Mouse (Mus musculus) macrophage (primary cell): ENCODE measurements around the gene Dlg2. TPM values are rescaled to one million over a fixed set of nuclear protein-coding genes. Genes with fewer than 3 reads are reported as not detected.
A peak's percentile ranks its signal among the peaks of the same experiment; 100 is the strongest.

Experiments used
- H3K27ac ChIP-seq: fragments of 350-480 bp; formaldehyde crosslinking; 2 replicates; pipeline ENCODE4 v1.9.0; 2021
- H3K36me3 ChIP-seq: fragments of 350-480 bp; formaldehyde crosslinking; 2 replicates; pipeline ENCODE4 v1.9.0; 2021; ENCODE audit errors: inconsistent target
- H3K4me3 ChIP-seq: fragments of 350-480 bp; formaldehyde crosslinking; 2 replicates; pipeline ENCODE4 v1.9.0; 2021; ENCODE audit errors: inconsistent target
- H3K79me2 ChIP-seq: fragments of 350-480 bp; formaldehyde crosslinking; 2 replicates; pipeline ENCODE4 v1.9.0; 2021; ENCODE audit errors: inconsistent target
- WGBS: methylation state at CpG from one replicate; pipeline ENCODE4 v1.1.7; 2026; ENCODE audit warnings: inconsistent platforms; ENCODE audit not compliant: missing documents; 5-methylcytosine and 5-hydroxymethylcytosine counted together
- polyA plus RNA-seq: library from polyadenylated mRNA; stranded (reverse); fragments of 250-400 nt; gene quantifications from 3 replicates; pipeline ENCODE4 v1.2.4, GENCODE M21; 2018; ENCODE audit warnings: inconsistent platforms

Dlg2 gene
- polyA plus RNA-seq, 1 experiment from 2014 or later = 0.13 TPM

DNA sequence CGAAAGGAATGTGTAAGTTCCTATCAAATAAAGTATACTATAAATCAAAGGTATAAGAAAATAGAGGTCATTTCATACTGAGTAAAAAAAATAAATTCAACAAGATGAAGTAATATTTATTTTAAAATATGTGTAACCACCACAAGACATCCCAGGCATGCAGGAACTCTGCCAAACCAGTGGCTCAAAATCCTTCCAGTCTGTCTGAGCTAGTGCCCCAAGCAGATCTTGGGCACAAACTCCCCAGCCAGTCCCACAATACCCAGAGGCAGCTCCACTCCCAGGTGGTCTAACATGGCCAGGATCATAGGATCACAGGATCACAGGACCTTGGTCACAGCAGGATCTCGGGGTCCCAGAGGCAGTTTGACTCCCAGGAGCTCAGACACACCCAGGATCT lies 1977.7 kb downstream of the Dlg2 start:
- Histone ChIP-seq H3K27ac (no peak overlapping the region), H3K36me3 (no peaks in the 10 kb centered on the region), H3K4me3 (no peak overlapping the region), H3K79me2 (no peaks in the 10 kb centered on the region)
- WGBS = 82% methylated on average over 2 of the region's 2 CpGs

DNA sequence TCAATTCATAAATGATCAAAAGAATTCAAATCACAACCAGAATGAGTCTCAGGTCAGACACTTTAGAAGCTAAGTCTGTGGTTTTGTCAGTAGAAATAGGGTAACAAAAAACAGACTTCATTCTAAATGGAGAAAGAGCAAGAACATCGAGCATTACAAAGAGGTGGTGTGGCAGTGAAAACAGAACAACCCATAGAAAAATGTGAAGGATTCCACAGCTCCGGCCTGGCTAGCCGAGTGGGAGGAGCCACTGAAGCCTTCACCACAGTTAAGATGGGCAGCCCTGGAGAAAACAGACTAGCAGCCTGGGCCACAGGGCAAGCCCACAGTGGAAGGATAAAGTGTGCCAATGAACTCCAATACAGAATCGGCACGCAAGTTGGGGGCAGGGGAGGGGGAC lies 1979.5 kb downstream of the Dlg2 start:
- H3K36me3 ChIP-seq = no peaks in the 10 kb centered on the region
- no peak overlapping the region for H3K27ac ChIP-seq
- 90% methylated on average over 5 of the region's 5 CpGs for WGBS
- no peak overlapping the region for H3K4me3 ChIP-seq
- no peaks in the 10 kb centered on the region for H3K79me2 ChIP-seq

DNA sequence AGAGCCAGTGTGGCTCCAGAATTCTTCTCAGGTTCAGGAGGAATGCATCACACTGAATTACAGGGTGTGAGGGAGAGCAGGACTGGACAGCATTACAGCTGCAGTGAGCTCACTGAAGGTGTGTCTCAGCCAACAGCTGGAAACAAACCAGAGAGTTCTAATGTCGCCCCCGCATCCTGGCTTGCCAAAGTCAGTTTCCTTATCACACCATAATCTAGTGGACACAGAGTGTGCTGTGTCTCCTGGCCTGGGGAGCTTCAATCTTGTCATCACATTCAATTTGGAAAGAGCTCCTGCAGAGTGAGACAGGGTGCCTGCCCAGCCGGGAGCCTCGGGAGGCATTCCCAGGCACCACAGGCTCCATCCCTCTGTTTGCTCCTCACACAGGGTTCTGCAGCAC lies 1981.3 kb downstream of the Dlg2 start:
- no peak overlapping the region for H3K27ac ChIP-seq
- H3K79me2 ChIP-seq = no peaks in the 10 kb centered on the region
- H3K36me3 ChIP-seq = no peaks in the 10 kb centered on the region
- WGBS = 67% methylated on average over 4 of the region's 4 CpGs
- no peak overlapping the region for H3K4me3 ChIP-seq

DNA sequence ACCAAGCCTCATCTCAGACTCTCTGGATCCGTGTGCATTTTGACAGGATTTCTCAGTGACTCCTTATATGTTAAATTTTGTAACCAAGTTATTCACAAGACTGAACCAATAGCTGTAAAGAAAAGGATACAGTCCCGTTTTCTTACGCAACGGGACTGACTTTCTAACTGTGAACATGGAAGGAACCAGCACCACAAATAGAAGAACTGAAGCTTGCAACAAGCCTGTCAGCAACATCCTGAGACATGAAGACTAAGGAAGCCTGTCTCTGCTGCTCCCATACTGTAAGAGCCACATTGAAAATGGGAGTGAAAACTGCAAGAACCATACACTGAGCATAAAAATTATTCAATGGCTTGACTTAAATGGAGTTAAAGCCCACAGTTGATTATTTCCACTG lies 1981.8 kb downstream of the Dlg2 start:
- WGBS = 5% methylated on average over 4 of the region's 4 CpGs
- no peaks in the 10 kb centered on the region for H3K79me2 ChIP-seq

DNA sequence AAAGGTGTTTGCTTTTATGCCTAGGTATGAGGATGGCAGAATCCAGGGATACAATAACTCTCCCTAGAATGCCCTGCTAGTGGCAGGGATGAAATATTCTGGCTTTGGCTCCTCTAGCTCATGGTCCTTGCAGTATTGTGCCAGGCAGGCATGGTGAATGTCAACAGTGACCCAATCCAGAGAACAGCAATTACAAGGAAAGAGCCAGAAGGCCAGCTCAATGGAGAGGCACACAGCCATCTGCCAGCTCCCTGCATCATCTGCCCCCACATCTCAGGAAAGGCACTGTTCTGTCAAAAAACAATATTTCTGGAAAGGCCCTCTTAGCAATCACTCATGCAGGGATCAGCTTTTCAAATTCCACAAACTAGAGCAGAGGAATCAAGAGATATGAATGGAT lies 1984.1 kb downstream of the Dlg2 start:
- no peaks in the 10 kb centered on the region for H3K79me2 ChIP-seq
- no peaks in the 10 kb centered on the region for H3K36me3 ChIP-seq
- H3K4me3 ChIP-seq = no peak overlapping the region
- H3K27ac ChIP-seq = no peak overlapping the region

More for the DNA sequence above, 1981.8 kb downstream of the Dlg2 start:
- H3K4me3 ChIP-seq = no peak overlapping the region
- no peak overlapping the region for H3K27ac ChIP-seq
- no peaks in the 10 kb centered on the region for H3K36me3 ChIP-seq

DNA sequence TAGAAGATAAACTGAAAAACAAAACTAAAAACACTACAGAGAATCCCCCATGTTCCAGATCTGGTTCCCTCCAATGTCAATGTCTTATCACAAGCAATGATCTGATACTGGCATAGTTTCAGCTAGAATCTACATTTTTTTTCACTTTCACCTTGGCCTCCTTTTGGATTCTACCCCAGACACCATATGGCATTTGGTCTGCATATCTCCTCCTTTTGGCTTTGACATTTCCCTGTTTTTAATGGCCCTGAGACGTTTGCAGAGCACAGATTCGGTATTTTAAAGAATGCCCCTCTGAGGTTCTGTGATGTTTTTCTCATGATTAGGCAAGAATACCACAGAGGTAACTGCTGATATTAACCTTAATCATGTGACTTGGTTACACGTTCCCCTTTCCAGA lies 1984.8 kb downstream of the Dlg2 start:
- Histone ChIP-seq H3K36me3 (no peaks in the 10 kb centered on the region), H3K4me3 (no peak overlapping the region), H3K27ac (no peak overlapping the region), H3K79me2 (no peaks in the 10 kb centered on the region)
- WGBS = 56% methylated on average over 3 of the region's 3 CpGs

DNA sequence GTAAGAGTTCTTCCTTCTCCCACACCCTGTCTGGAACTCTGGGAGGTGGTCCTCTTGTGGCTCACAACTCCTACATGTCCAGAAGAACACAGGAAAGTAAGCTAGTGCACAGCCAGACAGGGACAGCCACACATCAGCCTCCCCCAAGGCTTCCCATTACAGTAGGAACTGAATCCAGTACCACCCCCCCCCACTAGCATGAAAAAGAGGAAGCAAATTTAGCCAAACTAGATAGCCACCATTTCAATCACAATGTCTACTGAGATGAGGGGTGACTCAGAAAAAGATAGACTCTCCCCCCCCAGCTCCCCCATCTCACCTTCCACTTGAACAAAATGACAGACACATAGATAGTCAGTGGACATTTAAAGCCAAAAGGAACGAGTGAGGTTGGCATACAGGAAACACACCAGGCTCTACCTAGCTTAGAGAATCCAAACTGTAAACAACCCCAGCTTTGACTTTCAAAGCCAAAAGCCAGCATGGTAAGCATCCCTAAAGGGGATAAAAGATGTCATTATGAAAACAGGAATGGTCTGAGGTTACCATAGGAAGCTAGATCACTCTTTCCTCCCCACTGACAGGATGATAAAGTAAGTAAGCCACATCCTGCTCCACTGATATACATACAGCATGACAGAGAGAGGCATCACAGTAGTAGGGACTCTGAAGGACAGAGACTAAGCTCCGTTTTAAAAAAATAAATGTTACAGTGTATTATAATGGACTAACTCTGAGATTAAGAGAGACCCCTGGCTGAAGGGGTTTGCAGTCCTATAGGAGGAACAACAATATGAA lies 1986.8 kb downstream of the Dlg2 start:
- Histone ChIP-seq H3K36me3 (no peaks in the 10 kb centered on the region), H3K4me3 (no peak overlapping the region), H3K27ac (0 out of 2 replicates have a peak overlapping the region, but pooled peaks have one; percentile 7), H3K79me2 (no peaks in the 10 kb centered on the region)
- WGBS = 12% methylated on average over 2 of the region's 2 CpGs

DNA sequence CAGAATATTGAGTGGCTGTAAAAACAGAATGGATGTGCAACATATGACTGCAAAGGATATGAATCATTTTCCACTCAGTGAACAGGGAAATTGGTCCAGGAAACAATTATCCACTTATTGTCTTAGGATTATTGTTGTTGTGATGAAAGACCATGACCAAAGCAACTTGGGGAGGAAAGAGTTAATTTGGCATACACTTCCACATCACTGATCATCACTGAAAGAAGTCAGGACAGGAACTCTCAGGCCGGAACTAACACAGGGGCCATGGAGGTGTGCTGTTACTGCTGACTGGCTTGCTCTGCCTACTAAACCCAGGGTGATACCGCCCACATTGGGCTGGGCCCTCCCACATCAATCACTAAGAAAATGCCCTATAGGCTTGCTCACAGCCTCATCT lies 1987.8 kb downstream of the Dlg2 start:
- 91% methylated on average over 2 of the region's 2 CpGs for WGBS
- H3K36me3 ChIP-seq = no peaks in the 10 kb centered on the region
- no peak overlapping the region for H3K4me3 ChIP-seq
- H3K27ac ChIP-seq = peak overlapping the region; percentile 7; the same call in 1 of the 2 replicates
- no peaks in the 10 kb centered on the region for H3K79me2 ChIP-seq

DNA sequence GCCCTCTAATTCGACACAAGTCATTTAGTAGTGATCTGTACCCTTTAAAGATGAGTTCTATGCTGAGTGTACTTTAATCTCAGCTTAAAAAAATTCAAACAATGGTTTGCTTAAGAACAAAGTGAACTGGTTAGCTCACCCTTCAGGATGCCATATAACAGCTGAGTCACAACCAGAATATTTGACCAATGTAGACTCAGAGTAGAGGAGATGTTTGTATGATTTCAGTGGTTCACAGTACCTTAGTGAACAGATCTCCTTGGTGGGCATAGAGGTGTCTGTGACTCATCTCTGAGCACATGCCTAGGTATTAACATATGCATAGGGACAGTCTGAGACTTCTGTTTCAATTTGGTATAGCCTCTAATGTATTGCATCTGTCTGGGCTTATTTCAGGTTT lies 2002.7 kb downstream of the Dlg2 start:
- no peaks in the 10 kb centered on the region for H3K79me2 ChIP-seq
- no peak overlapping the region for H3K4me3 ChIP-seq
- H3K36me3 ChIP-seq = no peaks in the 10 kb centered on the region
- H3K27ac ChIP-seq = no peak overlapping the region
- WGBS = 82% methylated on average over 1 of the region's 1 CpGs

DNA sequence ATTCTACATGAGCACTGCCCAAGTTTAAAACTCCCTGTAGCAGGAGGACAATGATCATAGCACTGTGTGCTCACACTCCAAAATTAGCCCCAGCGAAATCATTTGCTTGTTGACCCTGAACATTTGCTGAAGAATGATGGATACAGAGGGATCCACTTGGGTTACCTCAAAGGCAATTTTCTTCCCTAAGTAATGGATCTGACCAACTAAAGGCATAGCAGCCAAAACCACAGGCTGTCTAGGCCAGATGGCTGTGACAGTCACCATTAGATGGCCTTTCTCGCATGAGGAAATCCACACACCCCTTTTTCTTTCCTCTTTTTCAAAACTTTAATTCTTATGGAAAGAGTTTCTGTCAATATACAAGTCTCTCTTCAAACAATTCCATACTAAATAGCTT lies 2003.3 kb downstream of the Dlg2 start:
- 69% methylated on average over 2 of the region's 2 CpGs for WGBS
- no peak overlapping the region for H3K4me3 ChIP-seq
- no peaks in the 10 kb centered on the region for H3K79me2 ChIP-seq
- H3K36me3 ChIP-seq = no peaks in the 10 kb centered on the region
- H3K27ac ChIP-seq = no peak overlapping the region

DNA sequence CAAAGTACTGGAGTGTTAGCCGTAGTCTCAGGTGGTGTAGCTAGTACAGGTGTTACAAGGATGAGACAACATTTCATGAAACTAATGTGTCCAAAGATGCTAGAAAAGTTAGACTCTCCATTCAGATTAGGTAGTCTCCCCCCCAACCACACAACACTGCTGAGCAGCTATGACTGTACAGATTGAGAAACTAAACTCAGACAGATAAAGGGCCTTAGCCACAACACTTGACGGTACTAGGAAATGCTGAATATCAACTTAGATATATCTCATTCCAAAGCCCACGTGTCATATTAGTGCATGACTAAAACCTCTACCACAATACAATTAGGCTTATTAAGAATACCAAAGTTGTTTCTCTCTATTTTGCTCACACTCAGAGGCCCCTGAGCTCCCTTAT lies 2006.9 kb downstream of the Dlg2 start:
- 90% methylated on average over 3 of the region's 3 CpGs for WGBS
- Histone ChIP-seq H3K27ac (no peak overlapping the region), H3K79me2 (no peaks in the 10 kb centered on the region), H3K36me3 (no peaks in the 10 kb centered on the region), H3K4me3 (no peak overlapping the region)

DNA sequence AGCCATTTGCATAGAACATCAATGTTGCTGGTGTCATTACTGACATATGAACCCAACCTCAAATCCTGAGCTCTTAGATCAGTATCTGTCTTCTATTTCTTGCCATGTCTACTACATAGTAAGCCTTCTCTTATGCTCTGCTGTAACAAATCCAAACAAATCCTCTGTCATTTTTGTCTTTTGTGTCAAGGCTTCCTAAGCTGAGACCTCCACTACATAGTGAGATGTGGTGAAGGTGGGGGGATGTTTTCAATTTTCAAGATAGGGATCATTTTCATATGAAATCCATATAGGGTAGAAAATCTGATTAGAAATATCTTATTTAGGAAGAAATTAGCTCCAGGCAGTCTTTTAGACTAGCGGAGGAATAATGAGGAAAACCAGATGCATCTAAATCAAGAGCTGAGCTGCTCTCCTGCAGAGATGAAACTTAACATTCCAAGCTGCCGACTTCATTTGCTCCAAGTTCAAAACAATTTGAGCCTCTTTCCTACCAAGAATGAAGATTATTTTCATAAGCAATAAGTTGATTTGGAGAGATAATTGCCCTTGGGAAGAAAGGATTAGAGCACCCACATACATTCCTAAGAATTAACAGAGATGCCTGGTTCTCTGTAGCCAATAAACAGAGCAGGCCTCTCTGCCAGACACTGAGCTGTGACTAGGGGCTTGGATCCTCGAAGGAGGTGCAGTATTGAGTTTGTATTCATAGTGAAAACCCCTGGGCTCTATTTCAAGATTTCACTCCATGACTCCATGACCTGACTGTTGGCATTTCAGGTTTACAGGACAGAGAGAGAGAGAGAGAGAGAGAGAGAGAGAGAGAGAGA lies 2009.6 kb downstream of the Dlg2 start:
- no peaks in the 10 kb centered on the region for H3K79me2 ChIP-seq
- H3K4me3 ChIP-seq = no peak overlapping the region
- 100% methylated on average over 3 of the region's 3 CpGs for WGBS
- H3K27ac ChIP-seq = no peak overlapping the region
- no peaks in the 10 kb centered on the region for H3K36me3 ChIP-seq

DNA sequence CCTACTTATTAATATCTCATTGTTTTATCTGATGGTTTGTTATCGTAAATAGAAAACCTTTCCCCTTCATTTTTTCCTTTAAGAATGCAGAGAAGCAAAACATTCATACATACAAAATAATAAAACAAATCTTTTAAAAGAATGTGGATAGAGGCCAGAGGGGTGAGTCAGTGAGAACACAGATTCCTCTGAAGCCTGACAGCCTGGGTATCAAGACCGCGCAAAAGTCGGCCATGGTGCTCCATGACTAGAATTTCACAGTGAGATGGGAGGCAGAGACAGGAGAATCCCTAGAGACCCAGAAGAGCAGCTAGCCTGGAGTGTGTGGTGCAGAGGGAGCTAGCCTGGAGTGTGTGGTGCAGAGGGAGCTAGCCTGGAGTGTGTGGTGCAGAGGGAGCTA lies 2010.4 kb downstream of the Dlg2 start:
- Histone ChIP-seq H3K36me3 (no peaks in the 10 kb centered on the region), H3K4me3 (no peak overlapping the region), H3K27ac (no peak overlapping the region), H3K79me2 (no peaks in the 10 kb centered on the region)
- 96% methylated on average over 4 of the region's 4 CpGs for WGBS

DNA sequence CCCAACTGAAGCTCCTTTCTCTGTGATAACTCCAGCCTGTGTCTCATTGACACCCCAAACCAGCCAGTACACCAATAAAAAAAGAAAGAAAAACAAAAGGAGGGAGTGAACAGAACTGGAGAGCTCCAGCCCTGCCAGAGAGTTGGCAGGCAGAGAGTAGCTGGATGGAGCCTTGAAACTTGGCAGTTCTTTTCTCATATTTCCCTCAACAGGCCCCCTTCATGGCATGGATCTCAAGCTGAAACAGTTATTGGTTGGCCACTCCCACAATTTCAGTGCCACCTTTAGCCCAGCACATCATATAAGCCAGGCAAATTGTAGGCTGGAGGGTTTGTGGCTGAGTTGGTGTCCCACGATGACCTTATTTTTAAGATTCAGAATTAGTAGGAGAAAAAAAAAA lies 2015.8 kb downstream of the Dlg2 start:
- H3K79me2 ChIP-seq = no peaks in the 10 kb centered on the region
- H3K4me3 ChIP-seq = no peak overlapping the region
- no peaks in the 10 kb centered on the region for H3K36me3 ChIP-seq
- 100% methylated on average over 1 of the region's 1 CpGs for WGBS
- no peak overlapping the region for H3K27ac ChIP-seq

DNA sequence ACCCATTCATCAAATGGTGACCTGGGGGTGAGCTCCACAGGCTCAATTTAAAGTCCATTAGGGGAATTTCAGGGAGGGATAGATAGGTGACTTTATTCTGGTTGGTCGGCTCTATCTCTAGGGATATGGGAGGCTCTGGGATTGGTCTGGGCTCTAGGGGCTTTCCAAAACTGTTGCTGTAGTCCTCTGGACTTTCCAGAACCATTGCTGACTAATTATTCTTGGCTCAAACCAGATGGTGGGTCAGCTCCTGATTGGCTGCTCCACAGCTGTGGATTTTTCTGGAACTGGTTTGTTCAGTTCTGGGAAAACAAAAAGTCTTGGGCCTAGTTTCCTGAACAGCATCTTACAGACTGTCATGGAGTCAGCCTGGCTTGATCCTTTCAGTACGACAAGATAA lies 2017.0 kb downstream of the Dlg2 start:
- Histone ChIP-seq H3K36me3 (no peaks in the 10 kb centered on the region), H3K79me2 (no peaks in the 10 kb centered on the region), H3K4me3 (no peak overlapping the region), H3K27ac (no peak overlapping the region)
- WGBS = 97% methylated on average over 2 of the region's 2 CpGs
